Comparison of ENCODE assay signal across 11 mouse cellular contexts in genomic region chr5:111046841-111047476, GRCm38 (mm10).
DNase-seq lines count a peak whose midpoint lies in the region; ATAC-seq and TF ChIP-seq lines count a peak whose summit lies in the region.
"Had no signal": no experiment of that assay in that cellular context is flagged by ENCODE, and none has a peak within 500 bp of the region (broad histone marks: within the 10 kb centered on the region; RNA-seq: fewer than 3 reads in every experiment).

No protein-coding gene starts in this region.

- peak overlapping the region; percentile 36 for H3K4me2 ChIP-seq in forebrain, embryonic 13.5 days
- peak overlapping the region; percentile 23; the same call in 1 of the 2 replicates for H3K4me2 ChIP-seq in lung, embryonic 16.5 days (ENCODE audit: low read depth, low read length)
- H3K4me2 ChIP-seq in forebrain, postnatal 0 days (ENCODE audit: low read depth): 0 out of 2 replicates have a peak overlapping the region, but pooled peaks have one; percentile 0
- peak overlapping the region; percentile 4; the same call in 1 of the 2 replicates for H3K4me2 ChIP-seq in neural tube, embryonic 13.5 days

- DNase-seq in forebrain, embryonic 10.5 days (ENCODE audit: extremely low spot score, low spot score): no peak
- DNase-seq in lung, adult 18-20 months: no peak
- no peak for DNase-seq in forebrain, postnatal 0 days
- no peak for DNase-seq in cerebellum, adult 2 months
- DNase-seq in adrenal gland, adult 2 months: no peak
- DNase-seq: adrenal gland, postnatal 10 days; kidney, postnatal 10 days; layer of hippocampus, postnatal 36 days had no signal

- no peak overlapping the region for H3K4me3 ChIP-seq in forebrain, embryonic 13.5 days
- no peak overlapping the region for H3K4me3 ChIP-seq in forebrain, embryonic 10.5 days
- no peak overlapping the region for H3K4me3 ChIP-seq in lung, embryonic 16.5 days (ENCODE audit: low read length)
- no peak overlapping the region for H3K4me3 ChIP-seq in forebrain, postnatal 0 days (ENCODE audit: low read depth, low read length)
- H3K4me3 ChIP-seq in neural tube, embryonic 13.5 days: no peak overlapping the region
- H3K4me3 ChIP-seq in cerebellum, adult 2 months (replicated peaks; ENCODE audit: insufficient read depth, low read depth, low read length): no peak overlapping the region

- no peaks in the 10 kb centered on the region for H3K9me3 ChIP-seq in forebrain, embryonic 13.5 days (replicated peaks)
- H3K9me3 ChIP-seq in forebrain, embryonic 10.5 days: 0 out of 2 replicates have a peak, but pooled peaks cover 2% of the 10 kb centered on the region
- no peaks in the 10 kb centered on the region for H3K9me3 ChIP-seq in lung, embryonic 16.5 days (ENCODE audit: control insufficient read depth, low read length)
- H3K9me3 ChIP-seq in forebrain, postnatal 0 days (ENCODE audit: low read length): no peaks in the 10 kb centered on the region
- H3K9me3 ChIP-seq in neural tube, embryonic 13.5 days: no peaks in the 10 kb centered on the region

- H3K9ac ChIP-seq in forebrain, embryonic 13.5 days: no peak overlapping the region
- no peak overlapping the region for H3K9ac ChIP-seq in lung, embryonic 16.5 days (ENCODE audit: low read length)
- H3K9ac ChIP-seq in forebrain, postnatal 0 days: no peak overlapping the region
- no peak overlapping the region for H3K9ac ChIP-seq in neural tube, embryonic 13.5 days

- H3K27me3 ChIP-seq in forebrain, embryonic 13.5 days: no peaks in the 10 kb centered on the region
- no peaks in the 10 kb centered on the region for H3K27me3 ChIP-seq in forebrain, embryonic 10.5 days (ENCODE audit: poor library complexity, severe bottlenecking)
- H3K27me3 ChIP-seq in lung, embryonic 16.5 days (ENCODE audit: control insufficient read depth, insufficient read depth, low read depth, low read length): no peaks in the 10 kb centered on the region
- no peaks in the 10 kb centered on the region for H3K27me3 ChIP-seq in forebrain, postnatal 0 days (ENCODE audit: insufficient read depth, low read length)
- no peaks in the 10 kb centered on the region for H3K27me3 ChIP-seq in neural tube, embryonic 13.5 days
- H3K27me3 ChIP-seq in cerebellum, adult 2 months (ENCODE audit: control insufficient read depth, insufficient read depth, low read length): no peaks in the 10 kb centered on the region

- no peak for TF ChIP-seq POLR2A in cerebellum, adult 2 months (IDR thresholded peaks at IDR 0.05; ENCODE audit: borderline replicate concordance, insufficient read depth, low read length)

- peak overlapping the region; percentile 71 for H3K27ac ChIP-seq in forebrain, embryonic 13.5 days
- no peak overlapping the region; the same call in 1 of the 2 replicates for H3K27ac ChIP-seq in forebrain, embryonic 10.5 days
- no peak overlapping the region for H3K27ac ChIP-seq in lung, embryonic 16.5 days (ENCODE audit: low read length)
- H3K27ac ChIP-seq in forebrain, postnatal 0 days (ENCODE audit: low read depth, low read length): peak overlapping the region; percentile 16; the same call in 1 of the 2 replicates
- peak overlapping the region; percentile 57 for H3K27ac ChIP-seq in neural tube, embryonic 13.5 days (replicated peaks)
- no peak overlapping the region for H3K27ac ChIP-seq in cerebellum, adult 2 months (ENCODE audit: insufficient read depth, low read length)

- H3K4me1 ChIP-seq in forebrain, embryonic 13.5 days: peaks cover 77% of the 10 kb centered on the region
- peaks cover 55% of the 10 kb centered on the region for H3K4me1 ChIP-seq in forebrain, embryonic 10.5 days
- peaks cover 47% of the 10 kb centered on the region for H3K4me1 ChIP-seq in lung, embryonic 16.5 days (replicated peaks; ENCODE audit: control insufficient read depth, insufficient read depth, low read length)
- H3K4me1 ChIP-seq in forebrain, postnatal 0 days (ENCODE audit: insufficient read depth): peaks cover 48% of the 10 kb centered on the region
- H3K4me1 ChIP-seq in neural tube, embryonic 13.5 days (replicated peaks): peaks cover 81% of the 10 kb centered on the region
- peaks cover 36% of the 10 kb centered on the region for H3K4me1 ChIP-seq in cerebellum, adult 2 months (ENCODE audit: control insufficient read depth, insufficient read depth, low read length)

- ATAC-seq in forebrain, embryonic 13.5 days: 0 out of 2 replicates have a peak, but pooled peaks have one; percentile 45
- no peak for ATAC-seq in lung, embryonic 16.5 days (ENCODE audit: low read depth)
- ATAC-seq in forebrain, postnatal 0 days: no peak
- no peak for ATAC-seq in neural tube, embryonic 13.5 days (ENCODE audit: low read depth)

- TF ChIP-seq CTCF in forebrain, postnatal 0 days (IDR thresholded peaks at IDR 0.05; ENCODE audit: low read depth): no peak
- no peak for TF ChIP-seq CTCF in cerebellum, adult 2 months (IDR thresholded peaks at IDR 0.05; ENCODE audit: borderline replicate concordance, insufficient read depth, low read depth, low read length)

- H3K36me3 ChIP-seq in forebrain, embryonic 13.5 days (ENCODE audit: poor library complexity, severe bottlenecking): no peaks in the 10 kb centered on the region
- 0 out of 2 replicates have a peak, but pooled peaks cover 2% of the 10 kb centered on the region for H3K36me3 ChIP-seq in forebrain, embryonic 10.5 days (replicated peaks)
- H3K36me3 ChIP-seq in lung, embryonic 16.5 days (ENCODE audit: control insufficient read depth, insufficient read depth, low read length): no peaks in the 10 kb centered on the region
- no peaks in the 10 kb centered on the region for H3K36me3 ChIP-seq in forebrain, postnatal 0 days (ENCODE audit: insufficient read depth)
- H3K36me3 ChIP-seq in neural tube, embryonic 13.5 days: no peaks in the 10 kb centered on the region

- WGBS in forebrain, embryonic 13.5 days: 23% methylated on average over 14 of the region's 14 CpGs
- 79% methylated on average over 14 of the region's 14 CpGs for WGBS in forebrain, embryonic 10.5 days
- WGBS in lung, embryonic 16.5 days: 30% methylated on average over 14 of the region's 14 CpGs
- 14% methylated on average over 14 of the region's 14 CpGs for whole genome bisulfite sequencing in forebrain, postnatal 0 days
- 33% methylated on average over 14 of the region's 14 CpGs for WGBS in neural tube, embryonic 13.5 days
- 79% methylated on average over 14 of the region's 14 CpGs for WGBS in cerebellum, adult 2 months

Comparison
In these comparisons a context has a peak if more than half of its experiments do, and no peak if none do; other contexts are left out.
1. H3K27ac ChIP-seq: peak in forebrain, embryonic 13.5 days (single experiment), forebrain, postnatal 0 days (single experiment) and neural tube, embryonic 13.5 days (single experiment); none in forebrain, embryonic 10.5 days (single experiment), lung, embryonic 16.5 days (single experiment) and cerebellum, adult 2 months (single experiment).
2. Peak in every context shown above with its lines, with median percentiles within 50 percentile points of each other: H3K4me2 ChIP-seq.